Mouse (Mus musculus): Measurements from ENCODE around the gene Folr2. TPM values are rescaled to one million over a fixed set of nuclear protein-coding genes. Genes with fewer than 3 reads are reported as not detected.
A peak's percentile ranks its signal among the peaks of the same experiment; 100 is the strongest.

Folr2 gene
- total RNA-seq, 2 experiments from 2014 or later: 0.54 TPM; not detected in 1

GRCm38 (mm10) chr7:101830373-101830772, 26.6 kb downstream of the Folr2 start:
- no peak for DNase-seq (ENCODE audit: low spot score in 2 of 2)

GRCm38 (mm10) chr7:101823758-101824630, 33.0 kb downstream of the Folr2 start:
- DNase-seq (ENCODE audit: low spot score in 2 of 2): no peak

- DNase-seq (ENCODE audit: low spot score in 2 of 2): no peak
Measured at GRCm38 (mm10) chr7:101822836-101823757, 33.9 kb downstream of the Folr2 start.

- DNase-seq (ENCODE audit: low spot score in 2 of 2): peak in 1 of 2 experiments; percentile 10
Measured at GRCm38 (mm10) chr7:101821571-101822501, 35.2 kb downstream of the Folr2 start.

- no peak for DNase-seq (ENCODE audit: low spot score in 2 of 2)
Measured at GRCm38 (mm10) chr7:101820295-101821030, 36.5 kb downstream of the Folr2 start.

GRCm38 (mm10) chr7:101817861-101818401, 39.1 kb downstream of the Folr2 start, which contains the start of gene Phox2a:
Phox2a (plus strand) TSS chr7:101818313.
- no peak for DNase-seq (ENCODE audit: low spot score in 2 of 2)

Small RNAs within 50 kb of the gene (microRNA-seq; reads per million reads assigned to microRNA genes)
- gene Gm22655: 0 reads per million in 2 experiments

Other genes with a start within 250 kb of the Folr2 start
- 10 to 100 TPM; 55.8 to 57.3 TPM for gene Clpb, start 193.6 kb downstream of the Folr2 start, total RNA-seq (2021)
- under 1 TPM; 0.51 to 0.68 TPM for gene Phox2a, start 38.9 kb downstream of the Folr2 start, total RNA-seq (2021)
- gene Inppl1, start 19.0 kb downstream of the Folr2 start, total RNA-seq (2021): 10 to 100 TPM; 28.7 to 31.4 TPM
- 10 to 100 TPM; 27.2 to 34.1 TPM for gene Anapc15, start 6.5 kb upstream of the Folr2 start, total RNA-seq (2021)
- gene Folr1, start 13.6 kb upstream of the Folr2 start, total RNA-seq (2021): not detected
- gene Lamtor1, start 48.7 kb upstream of the Folr2 start, total RNA-seq (2021): 10 to 100 TPM; 82.6 to 87.9 TPM
- not detected for gene Tomt, start 49.2 kb upstream of the Folr2 start, total RNA-seq (2021)
- 1 to 10 TPM; 5.4 to 5.5 TPM for gene Lrrc51, start 76.7 kb upstream of the Folr2 start, total RNA-seq (2021)
- 100 to 1,000 TPM in 1 of 2 experiments, 10 to 100 TPM in 1; 93.8 to 106 TPM for gene Numa1, start 76.9 kb upstream of the Folr2 start, total RNA-seq (2021)
- gene Il18bp, start 161.5 kb upstream of the Folr2 start, total RNA-seq (2021): 1 to 10 TPM; 6.6 to 6.8 TPM
- 10 to 100 TPM; 46.0 to 46.6 TPM for gene Rnf121, start 208.3 kb upstream of the Folr2 start, total RNA-seq (2021)
- 10 to 100 TPM; 20.5 to 26.6 TPM for gene Xndc1, start 208.3 kb upstream of the Folr2 start, total RNA-seq (2021)
- gene Xntrpc, start 208.5 kb upstream of the Folr2 start, total RNA-seq (2021): 1 to 10 TPM; 2.4 to 2.5 TPM
- gene Trpc2, start 225.9 kb upstream of the Folr2 start, total RNA-seq (2021): not detected
- gene Art1, start 244.5 kb upstream of the Folr2 start, total RNA-seq (2021): not detected

Measured in left cerebral cortex, adult 18-20 months (tissue).